Mouse (Mus musculus): ENCODE data around the gene Procr.

DNA sequence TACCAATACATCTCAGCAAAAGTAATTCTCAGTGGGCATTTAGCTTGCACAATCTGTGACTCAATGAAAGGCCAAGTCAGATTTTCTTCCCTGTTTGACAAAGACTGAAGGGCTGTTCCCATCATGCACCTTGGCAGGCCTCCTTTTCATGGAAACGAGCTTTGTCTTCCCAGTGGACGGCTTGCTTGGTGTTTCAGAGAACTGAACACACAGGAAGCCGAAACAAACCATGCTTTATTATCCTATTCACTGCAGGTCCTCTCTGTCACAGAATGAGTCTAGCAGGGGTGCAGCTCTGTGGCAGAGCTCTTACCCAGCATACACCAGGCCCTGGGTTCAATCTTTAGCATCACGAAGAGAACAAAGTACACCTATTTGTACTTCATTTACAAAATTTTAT lies 47.3 kb upstream of the Procr start:
- TF ChIP-seq CTCF (IDR thresholded peaks at IDR 0.05; ENCODE audit: low read depth, low read length) (no peak), POLR2A (IDR thresholded peaks at IDR 0.05; ENCODE audit: borderline replicate concordance, low read depth, low read length) (no peak)
